Mouse (Mus musculus) heart, postnatal 14 days (tissue): Measurements from ENCODE around the gene Sema4d. TPM values are rescaled to one million over a fixed set of nuclear protein-coding genes. Genes with fewer than 3 reads are reported as not detected.
"Not testable (repeated sequence)": the region's sequence is repeated elsewhere in the genome, so short reads cannot be mapped to it uniquely, and the experiment has no call there.

Source experiments
- DNase-seq, 2 experiments: peaks; one replicate each; pipeline ENCODE4 v3.0.0; 2021 to 2022
- intact Hi-C: fragments of 180-260 bp; cut with DNase I; formaldehyde crosslinking; loops from one replicate; pipeline ENCODE4 v1.15.1; 2025
- long read RNA-seq, 2 experiments: library from polyadenylated mRNA; stranded (forward); transcript quantifications; one replicate each; pipeline ENCODE4 v2.0.0; 2021
- total RNA-seq, 2 experiments: library from RNA; stranded (reverse); gene quantifications; 2 replicates each; pipeline ENCODE4 v1.2.3; 2021

Sema4d gene
- 10 to 100 TPM; 78.3 to 78.4 TPM for total RNA-seq
- long read RNA-seq, experiment 1, partial matches to known transcripts = 14 of 82 reads
- long read RNA-seq, experiment 1, other reads (novel, unspliced or antisense) = 68 of 82 reads
- long read RNA-seq, experiment 2, full-length matches to known transcripts = 3 of 82 reads
- long read RNA-seq, experiment 2, partial matches to known transcripts = 14 of 82 reads
- long read RNA-seq, experiment 2, other reads (novel, unspliced or antisense) = 65 of 82 reads

DNA sequence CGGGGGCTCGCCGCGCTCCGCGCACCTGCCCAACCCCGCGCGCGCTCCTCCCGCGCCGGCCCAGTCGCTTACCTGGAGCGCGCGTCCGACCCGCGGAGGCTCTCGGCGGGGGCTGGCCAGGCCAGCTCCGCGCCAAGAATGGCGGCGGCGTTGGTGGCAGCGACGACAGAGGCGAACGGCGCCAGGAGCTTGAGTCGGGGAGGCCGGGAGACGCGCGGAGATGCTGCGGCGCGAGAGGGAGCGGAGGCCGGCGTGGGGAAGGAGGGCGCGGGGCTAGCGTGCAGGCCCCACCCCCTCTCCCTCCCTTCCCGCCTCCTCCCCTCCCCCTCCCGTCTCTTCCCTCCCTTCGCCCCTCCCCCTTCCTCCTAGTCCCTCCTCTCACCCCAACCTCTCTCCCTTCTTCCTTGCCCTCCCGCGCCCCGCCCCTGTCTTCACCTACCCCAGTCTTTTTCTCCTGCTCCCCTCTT is at the start of gene Sema4d:
Sema4d (minus strand) TSS at position 323 of the 467 bp plus-strand sequence.
- intact Hi-C loops = loop anchor here (5.0 kb wide), 1 partner anchor 66 kb away; no protein-coding TSS in a partner anchor
- peak; percentile 58 to 60 for DNase-seq

DNA sequence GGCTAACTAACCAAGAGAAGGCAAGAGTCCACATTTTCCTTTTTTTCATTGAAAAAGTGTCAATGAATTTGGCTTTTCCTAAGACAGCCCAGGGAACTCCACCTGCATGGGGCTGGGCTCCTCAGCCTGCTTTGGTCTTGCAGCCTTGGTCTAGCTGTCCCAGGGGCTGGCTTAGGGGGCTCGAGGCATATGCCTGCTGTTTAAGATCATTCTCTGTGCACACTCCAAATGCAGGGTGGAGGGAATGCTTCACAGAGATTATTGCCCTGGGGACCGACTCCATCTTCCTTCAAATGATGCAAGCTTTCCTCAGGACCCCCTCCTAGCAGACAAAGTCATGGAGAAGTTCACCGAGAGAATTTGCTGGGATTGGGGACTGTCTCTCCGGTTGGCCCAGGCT is 49.8 kb upstream of the Sema4d start:
- intact Hi-C loops = loop anchor here (10.0 kb wide), 1 partner anchor 272 kb away; no protein-coding TSS in a partner anchor
- no peak for DNase-seq

- DNase-seq = no peak
Measured at GRCm38 (mm10) chr13:51842773-51843172, 49.2 kb upstream of the Sema4d start.

GRCm38 (mm10) chr13:51842191-51842590 is 48.6 kb upstream of the Sema4d start:
- DNase-seq = no peak
- intact Hi-C loops = loop anchor here (10.0 kb wide), 1 partner anchor 273 kb away; no protein-coding TSS in a partner anchor

More at GRCm38 (mm10) chr13:51842773-51843172, 49.2 kb upstream of the Sema4d start:
- intact Hi-C loops = loop anchor here (10.0 kb wide), 1 partner anchor 272 kb away; no protein-coding TSS in a partner anchor

DNA sequence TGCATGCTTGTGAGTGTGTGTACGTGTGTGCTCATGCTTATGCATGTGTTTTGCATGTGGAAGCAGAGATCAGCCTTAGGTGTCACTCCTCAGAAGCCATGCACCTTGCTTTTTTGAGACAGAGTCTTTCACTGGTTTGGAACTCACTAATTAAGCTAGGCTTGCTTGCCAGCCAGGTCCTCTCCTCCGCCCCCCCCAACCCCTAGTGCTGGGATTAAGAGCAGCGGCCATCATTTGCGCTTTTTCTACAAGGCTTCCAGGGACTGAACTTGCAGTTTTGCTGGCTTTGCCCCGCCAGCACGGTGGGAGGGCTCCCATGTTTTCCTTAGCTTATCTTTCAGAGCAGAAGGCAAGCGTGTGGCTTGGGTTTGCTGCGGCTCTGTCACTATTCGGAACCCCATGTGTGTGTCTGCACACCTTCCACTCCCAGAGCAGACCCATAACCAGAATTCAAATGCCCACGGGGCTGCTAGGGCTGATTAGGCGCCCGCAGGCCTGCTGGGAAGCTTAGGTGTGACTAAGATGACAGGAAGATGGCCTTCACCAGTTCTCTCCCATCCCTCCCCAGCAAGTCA is 48.1 kb upstream of the Sema4d start:
- intact Hi-C loops = loop anchor here (10.0 kb wide), 1 partner anchor 273 kb away; no protein-coding TSS in a partner anchor
- DNase-seq = no peak

GRCm38 (mm10) chr13:51840702-51841101 is 47.2 kb upstream of the Sema4d start:
- no peak for DNase-seq
- intact Hi-C loops = loop anchor here (1.0 to 10.0 kb wide), 2 partner anchors 274 to 383 kb away; no protein-coding TSS in a partner anchor

DNA sequence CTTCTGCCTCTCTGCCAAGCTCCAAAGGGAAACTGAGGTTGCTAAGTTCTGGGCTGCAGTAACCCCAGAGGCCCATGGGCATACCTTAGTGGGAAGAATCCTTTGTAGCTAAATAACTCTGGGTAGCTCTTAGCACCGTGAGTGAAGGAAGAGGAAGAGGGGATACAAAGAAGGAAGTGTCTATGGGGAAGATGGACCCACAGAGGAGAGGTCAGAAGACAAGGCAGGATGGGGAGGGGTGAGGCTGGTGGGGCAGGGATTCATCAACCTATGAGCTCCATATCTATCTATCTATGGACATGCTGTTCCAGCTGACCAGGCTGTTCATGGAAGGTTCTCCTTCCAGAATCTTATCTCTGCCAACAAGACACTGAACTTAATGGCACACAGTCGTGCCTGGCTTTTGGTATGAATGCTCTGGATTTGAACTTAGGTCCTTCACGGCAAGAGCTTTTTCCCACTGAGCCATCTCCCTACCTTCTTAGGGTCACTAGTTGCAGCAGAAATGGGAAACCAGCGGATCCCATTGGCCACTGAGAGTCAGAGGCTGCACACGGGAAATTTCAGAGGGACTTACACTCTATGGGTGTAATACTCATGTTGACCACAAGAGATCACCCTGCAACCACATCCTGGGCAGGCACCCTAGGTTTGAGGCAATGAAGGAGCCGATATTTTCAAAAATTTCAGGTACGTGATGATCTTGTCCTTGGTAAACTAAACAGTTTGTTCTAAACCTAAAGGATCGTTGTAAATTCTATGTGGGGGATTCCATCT is 45.9 kb upstream of the Sema4d start:
- DNase-seq = peak; percentile 19 to 58
- intact Hi-C loops = loop anchor here (1.0 to 10.0 kb wide), 3 partner anchors 275 to 783 kb away; no protein-coding TSS in a partner anchor

GRCm38 (mm10) chr13:51837402-51837801 is 43.9 kb upstream of the Sema4d start:
- intact Hi-C loops = loop anchor here (2.0 to 5.0 kb wide), 2 partner anchors 697 to 785 kb away; no protein-coding TSS in a partner anchor
- no peak for DNase-seq

DNA sequence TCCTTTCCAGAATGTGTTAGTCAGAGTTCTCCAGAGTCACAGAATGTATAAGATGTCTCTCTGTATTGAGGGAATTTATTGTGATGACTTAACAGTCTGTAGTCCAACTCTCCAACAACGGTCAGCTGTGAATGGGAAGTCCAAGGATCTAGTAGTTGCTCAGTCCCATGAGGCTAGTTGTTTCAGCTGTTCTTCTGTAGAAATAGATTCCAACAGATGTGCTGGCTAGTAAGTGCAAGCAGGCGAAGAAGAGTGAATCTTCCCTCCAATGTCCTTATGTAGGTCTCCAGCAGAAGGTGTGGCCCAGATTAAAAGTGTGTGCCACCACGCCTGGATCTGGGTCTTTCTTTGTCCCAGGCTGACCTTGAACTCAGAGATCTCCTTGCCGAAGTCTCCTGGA is 41.7 kb upstream of the Sema4d start:
- DNase-seq = not testable (repeated sequence)
- intact Hi-C loops = loop anchor here (5.0 kb wide), 1 partner anchor 787 kb away; no protein-coding TSS in a partner anchor

- DNase-seq = no peak
- intact Hi-C loops = no loop called here
Measured at GRCm38 (mm10) chr13:51834520-51834919, 41.0 kb upstream of the Sema4d start.

GRCm38 (mm10) chr13:51834024-51834423 is 40.5 kb upstream of the Sema4d start:
- intact Hi-C loops, DNase-seq: not testable (repeated sequence)

DNA sequence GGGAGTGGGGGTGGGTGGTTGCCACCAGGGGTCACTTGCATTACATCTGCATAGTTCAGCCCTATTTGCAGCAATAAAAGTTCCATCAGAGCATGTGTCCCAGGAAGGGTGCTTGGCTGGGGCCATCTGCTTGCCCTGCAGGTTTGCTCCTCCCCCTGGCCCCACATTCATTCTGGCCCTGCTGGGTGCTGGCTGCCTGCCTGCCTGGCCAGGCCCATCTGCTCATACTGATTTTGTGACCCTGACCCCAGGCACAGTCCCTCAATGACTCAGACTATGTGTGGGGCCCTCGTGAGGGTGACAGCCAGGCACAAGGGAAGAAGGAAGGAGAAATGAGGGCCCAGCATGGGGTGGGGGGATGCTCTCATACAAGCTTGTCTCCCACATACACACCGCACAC is 40.1 kb upstream of the Sema4d start:
- intact Hi-C loops = no loop called here
- no peak for DNase-seq

GRCm38 (mm10) chr13:51832491-51832890 is 38.9 kb upstream of the Sema4d start:
- no peak for DNase-seq
- intact Hi-C loops = no loop called here

GRCm38 (mm10) chr13:51830744-51831450 is 37.4 kb upstream of the Sema4d start:
- intact Hi-C loops = no loop called here
- DNase-seq = peak; percentile 41 to 46

DNA sequence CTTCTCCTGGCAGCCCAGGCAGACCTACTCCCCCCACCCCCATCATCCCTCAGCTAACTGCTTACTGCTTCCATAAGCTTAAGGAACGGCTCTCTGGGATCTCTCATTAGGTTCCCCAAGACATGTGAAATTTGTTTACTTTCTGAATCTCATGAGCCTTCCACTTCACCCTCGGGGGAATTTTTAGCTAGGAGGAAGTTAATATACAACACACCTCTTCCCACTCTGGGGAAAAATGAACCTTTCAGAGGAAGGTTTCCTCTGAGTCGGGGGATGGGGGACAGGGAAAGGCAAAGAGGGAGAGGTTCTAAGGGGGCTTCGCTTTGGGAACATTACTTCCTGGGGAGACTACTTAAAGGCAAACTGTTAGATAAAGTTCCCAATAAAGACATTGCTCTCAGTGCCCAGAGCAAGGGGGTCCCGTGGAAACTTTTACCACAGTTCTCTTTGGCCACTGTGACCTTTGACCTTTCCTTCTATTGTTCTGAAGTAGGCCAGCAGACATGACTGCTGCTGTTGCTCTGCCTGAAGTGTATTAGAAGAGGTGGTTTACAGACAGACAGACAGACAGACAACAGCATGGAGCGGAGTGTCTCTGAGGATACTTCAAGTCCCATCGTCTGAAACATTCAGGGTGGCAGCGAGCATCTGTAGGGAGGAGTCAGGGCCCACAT is 30.4 kb upstream of the Sema4d start:
- no peak for DNase-seq
- intact Hi-C loops = no loop called here

DNA sequence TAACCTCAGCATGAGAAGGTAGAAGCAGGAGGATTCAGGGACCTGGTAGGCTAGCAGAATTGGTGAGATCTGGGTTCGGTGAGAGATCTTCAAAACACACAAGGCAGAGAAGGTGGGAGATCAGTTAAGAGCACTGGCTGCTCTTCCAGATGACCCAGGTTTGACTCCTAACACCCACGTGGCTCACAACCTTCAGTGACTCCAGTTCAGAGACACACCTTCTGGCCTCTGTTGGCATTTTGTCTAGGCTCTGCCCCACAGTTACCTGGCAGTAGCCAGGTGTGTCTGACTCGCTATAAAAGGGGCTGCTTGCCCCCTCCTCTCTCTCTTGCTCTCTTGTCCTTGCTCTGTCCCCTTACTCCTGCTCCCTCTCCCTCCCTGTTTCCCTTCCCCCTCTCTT is 28.4 kb upstream of the Sema4d start:
- DNase-seq = no peak
- intact Hi-C loops = no loop called here

DNA sequence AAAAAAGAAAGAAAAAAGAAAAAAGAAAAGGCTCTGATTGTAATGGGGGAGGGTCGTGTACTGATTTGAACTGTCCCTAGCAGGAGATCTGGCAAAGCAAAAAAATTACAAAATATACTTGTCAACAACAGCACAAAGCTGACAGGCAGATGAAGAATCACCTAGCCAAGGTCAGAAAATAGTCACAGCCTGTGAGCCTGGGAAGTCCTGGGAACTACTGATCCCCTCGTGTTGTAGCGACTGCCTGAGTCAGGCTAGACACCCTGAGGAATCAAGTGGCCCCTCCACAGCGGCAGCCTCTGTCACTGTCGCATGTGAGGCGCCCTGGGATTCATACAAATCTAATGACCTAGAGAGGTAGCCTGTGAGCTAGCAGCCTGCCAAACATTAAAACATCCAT is 25.8 kb upstream of the Sema4d start:
- intact Hi-C loops = no loop called here
- no peak for DNase-seq

- DNase-seq = no peak
- intact Hi-C loops = no loop called here
Measured at GRCm38 (mm10) chr13:51818944-51819326, 25.4 kb upstream of the Sema4d start.

DNA sequence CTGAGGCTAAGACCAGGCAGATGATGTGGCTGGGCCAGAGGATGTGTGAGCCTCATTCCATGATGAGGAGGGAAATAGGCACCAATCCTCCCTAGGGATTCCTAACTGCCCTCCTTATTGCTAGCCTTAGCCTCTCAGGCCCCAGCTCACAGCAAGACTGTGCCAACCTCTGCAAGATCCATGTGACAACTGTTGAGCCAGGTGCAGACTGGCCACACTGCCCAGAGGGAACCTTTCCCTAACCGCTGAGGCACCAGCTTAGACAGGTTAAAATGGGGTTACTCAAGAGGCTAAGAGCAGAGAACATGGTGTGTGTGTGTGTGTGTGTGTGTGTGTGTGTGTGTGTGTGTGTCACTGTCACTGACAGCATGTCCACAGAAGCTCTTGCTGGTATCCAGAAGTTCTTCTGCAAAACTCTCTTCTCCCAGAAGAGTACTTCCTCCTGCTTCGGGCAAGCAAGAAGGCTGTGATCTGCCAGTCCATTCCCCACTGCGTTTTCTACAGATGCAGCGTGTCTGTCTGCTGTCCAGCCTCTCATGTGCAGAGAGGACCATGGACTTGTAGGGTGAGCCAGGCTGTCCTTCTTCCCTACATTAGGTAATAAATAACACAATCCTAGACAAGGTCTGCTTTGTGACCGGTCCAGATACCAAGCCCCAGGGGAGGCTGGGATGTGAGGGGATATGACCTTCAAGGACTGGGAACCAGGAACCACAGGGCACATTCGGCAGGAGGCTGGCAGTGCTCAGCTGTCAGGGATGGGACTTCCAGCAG is 24.8 kb upstream of the Sema4d start:
- DNase-seq = no peak
- intact Hi-C loops = no loop called here
